ENCODE assay signal across 15 mouse cellular contexts in the genomic region with DNA sequence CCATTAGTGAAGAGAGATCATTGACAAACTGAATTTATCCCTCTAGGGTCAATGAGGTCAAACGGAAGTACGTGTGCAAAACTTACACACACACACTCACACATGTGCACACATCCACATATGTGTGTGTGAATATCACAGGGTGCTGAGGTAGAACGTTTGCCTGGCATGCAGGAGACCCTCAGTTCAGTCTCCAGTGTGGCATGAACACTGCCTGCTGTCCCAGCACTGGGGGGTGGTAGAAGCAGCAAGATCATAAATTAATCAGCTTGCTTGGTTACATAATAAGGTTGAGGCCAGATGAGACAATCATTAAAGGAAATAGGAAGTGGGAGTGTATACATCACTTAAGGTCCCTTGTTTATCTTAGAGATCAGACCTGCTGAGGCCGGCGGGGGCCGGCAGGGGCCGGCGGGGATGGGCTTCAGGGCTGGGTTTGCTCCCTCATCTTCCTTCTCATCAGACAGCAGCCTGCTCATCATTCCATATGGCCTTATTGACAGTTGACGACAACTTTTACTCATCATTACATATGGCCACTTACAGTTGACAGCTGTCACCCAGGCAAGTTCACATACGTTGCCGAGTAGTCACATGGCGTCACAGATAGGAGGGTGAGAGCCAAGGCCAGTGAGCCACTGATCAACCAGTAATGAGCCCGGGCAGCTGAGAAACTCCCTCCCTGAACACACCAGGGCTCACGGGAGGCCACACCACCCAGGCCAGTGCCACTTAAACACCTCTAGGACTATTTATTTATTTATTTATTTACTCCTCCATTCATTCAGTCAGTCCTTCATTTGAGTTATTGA.
DNase-seq lines count a peak whose midpoint lies in the region; ATAC-seq lines count a peak whose summit lies in the region.
"Had no signal": no experiment of that assay in that cellular context is flagged by ENCODE, and none has a peak within 500 bp of the region (broad histone marks: within the 10 kb centered on the region; RNA-seq: fewer than 3 reads in every experiment).

No protein-coding gene starts in this region.

- no peak overlapping the region for H3K4me3 ChIP-seq in kidney, embryonic 16.5 days (ENCODE audit: low read length)
- no peak overlapping the region for H3K4me3 ChIP-seq in neural tube, embryonic 12.5 days
- no peak overlapping the region for H3K4me3 ChIP-seq in intestine, embryonic 16.5 days (ENCODE audit: low read length)
- H3K4me3 ChIP-seq: embryonic facial prominence, embryonic 13.5 days; limb, embryonic 15.5 days; lung, embryonic 15.5 days had no signal

- WGBS in kidney, embryonic 16.5 days = 27% methylated on average over 14 of the region's 14 CpGs
- 53% methylated on average over 14 of the region's 14 CpGs for WGBS in neural tube, embryonic 12.5 days
- 40% methylated on average over 14 of the region's 14 CpGs for WGBS in intestine, embryonic 16.5 days

- no peaks in the 10 kb centered on the region for H3K27me3 ChIP-seq in kidney, embryonic 16.5 days (ENCODE audit: insufficient read depth, low read length)
- H3K27me3 ChIP-seq in neural tube, embryonic 12.5 days (replicated peaks) = no peaks in the 10 kb centered on the region
- H3K27me3 ChIP-seq in intestine, embryonic 16.5 days (replicated peaks; ENCODE audit: control insufficient read depth, insufficient read depth, low read length) = no peaks in the 10 kb centered on the region
- H3K27me3 ChIP-seq: CH12.LX; embryonic facial prominence, embryonic 13.5 days; limb, embryonic 15.5 days; lung, embryonic 15.5 days had no signal

- no peak overlapping the region for H3K27ac ChIP-seq in kidney, embryonic 16.5 days (ENCODE audit: low read length)
- H3K27ac ChIP-seq in neural tube, embryonic 12.5 days = no peak overlapping the region
- no peak overlapping the region for H3K27ac ChIP-seq in intestine, embryonic 16.5 days (ENCODE audit: low read length)
- H3K27ac ChIP-seq: embryonic facial prominence, embryonic 13.5 days; limb, embryonic 15.5 days; lung, embryonic 15.5 days had no signal

- peak; percentile 83 for ATAC-seq in kidney, embryonic 16.5 days (ENCODE audit: low FRiP score, low TSS enrichment)
- peak; percentile 17; the same call in 1 of the 2 replicates for ATAC-seq in neural tube, embryonic 12.5 days (ENCODE audit: low FRiP score, low read depth)
- peak; percentile 74 for ATAC-seq in intestine, embryonic 16.5 days

- H3K4me2 ChIP-seq in kidney, embryonic 16.5 days (replicated peaks; ENCODE audit: low read depth, low read length) = peak overlapping the region; percentile 2; the same call in 1 of the 2 replicates
- no peak overlapping the region for H3K4me2 ChIP-seq in neural tube, embryonic 12.5 days (replicated peaks)
- no peak overlapping the region for H3K4me2 ChIP-seq in intestine, embryonic 16.5 days (ENCODE audit: low read depth, low read length)
- H3K4me2 ChIP-seq: embryonic facial prominence, embryonic 13.5 days; limb, embryonic 15.5 days; lung, embryonic 15.5 days had no signal

- H3K4me1 ChIP-seq in kidney, embryonic 16.5 days (ENCODE audit: insufficient read depth, low read length) = peaks cover 10% of the 10 kb centered on the region
- H3K4me1 ChIP-seq in neural tube, embryonic 12.5 days = no peaks in the 10 kb centered on the region
- peaks cover 7% of the 10 kb centered on the region; the same call in 1 of the 2 replicates for H3K4me1 ChIP-seq in intestine, embryonic 16.5 days (ENCODE audit: control insufficient read depth, insufficient read depth, low read length)
- H3K4me1 ChIP-seq: lung, embryonic 15.5 days had no signal

- H3K36me3 ChIP-seq in kidney, embryonic 16.5 days (ENCODE audit: insufficient read depth, low read length) = no peaks in the 10 kb centered on the region
- H3K36me3 ChIP-seq in neural tube, embryonic 12.5 days = no peaks in the 10 kb centered on the region
- no peaks in the 10 kb centered on the region for H3K36me3 ChIP-seq in intestine, embryonic 16.5 days (ENCODE audit: control insufficient read depth, insufficient read depth, low read length)
- H3K36me3 ChIP-seq: embryonic facial prominence, embryonic 13.5 days; limb, embryonic 15.5 days; lung, embryonic 15.5 days had no signal

- DNase-seq in kidney, postnatal 36 days = no peak
- no peak for DNase-seq in neural tube, embryonic 10.5 days (ENCODE audit: extremely low spot score, low spot score)
- no peak for DNase-seq in spleen, postnatal 10 days (ENCODE audit: low spot score in 2 of 2)
- no peak for DNase-seq in ovary, postnatal 36 days (ENCODE audit: low spot score)
- DNase-seq: adrenal gland, adult 2 months; cerebellum, postnatal 14 days; right cerebral cortex, postnatal 25 days; thymus, postnatal 25 days had no signal

- H3K9ac ChIP-seq in kidney, embryonic 16.5 days (replicated peaks; ENCODE audit: low read length) = no peak overlapping the region
- H3K9ac ChIP-seq in neural tube, embryonic 12.5 days = no peak overlapping the region
- no peak overlapping the region for H3K9ac ChIP-seq in intestine, embryonic 16.5 days (ENCODE audit: low read depth, low read length)
- H3K9ac ChIP-seq: embryonic facial prominence, embryonic 13.5 days; limb, embryonic 15.5 days; lung, embryonic 15.5 days had no signal

- H3K9me3 ChIP-seq in kidney, embryonic 16.5 days (ENCODE audit: low read length) = no peaks in the 10 kb centered on the region
- peaks cover 4% of the 10 kb centered on the region; the same call in 1 of the 2 replicates for H3K9me3 ChIP-seq in neural tube, embryonic 12.5 days
- H3K9me3 ChIP-seq in intestine, embryonic 16.5 days (ENCODE audit: control insufficient read depth, low read length) = no peaks in the 10 kb centered on the region
- H3K9me3 ChIP-seq: embryonic facial prominence, embryonic 13.5 days; limb, embryonic 15.5 days; lung, embryonic 15.5 days had no signal

Comparison
In these comparisons a context has a peak if more than half of its experiments do, and no peak if none do; other contexts are left out.
1. ATAC-seq: peak in every context shown above with its lines; median percentile 83 in kidney, embryonic 16.5 days; 74 in intestine, embryonic 16.5 days; 17 in neural tube, embryonic 12.5 days.